ENCODE assay signal across 13 mouse cellular contexts in genomic region chr1:86665091-86665490, GRCm38 (mm10). TPM values are rescaled to one million over a fixed set of nuclear protein-coding genes. Genes with fewer than 3 reads are reported as not detected.
"Had no signal": no experiment of that assay in that cellular context is flagged by ENCODE, and none has a peak within 500 bp of the region (broad histone marks: within the 10 kb centered on the region; RNA-seq: fewer than 3 reads in every experiment).

No protein-coding gene starts in this region.

- DNase-seq: retina, postnatal 1 day; right cerebral cortex, adult 18-20 months; right cerebral cortex, postnatal 14 days; right cerebral cortex, postnatal 25 days; right cerebral cortex, postnatal 4 days; spleen, adult 18-20 months; thymus, adult 18-20 months; thymus, adult 2 months; thymus, postnatal 14 days; thymus, postnatal 25 days; thymus, postnatal 36 days; thymus, postnatal 4 days had no signal

RNA-seq across cellular contexts. Expression of gene Nppc, which starts 5.3 kb away (rescaled TPM):
- total RNA-seq: neutrophil, adult 5-6 weeks had no signal
